Mouse (Mus musculus): Measurements from ENCODE around the gene 9530068E07Rik. TPM values are rescaled to one million over a fixed set of nuclear protein-coding genes. Genes with fewer than 3 reads are reported as not detected.

The 9530068E07Rik gene
- polyA plus RNA-seq (2015; fragmentation: Nextera tagmentation; extraction: Ambion mirVana) = 89.2 and 92.0 TPM in 2 replicates

DNA sequence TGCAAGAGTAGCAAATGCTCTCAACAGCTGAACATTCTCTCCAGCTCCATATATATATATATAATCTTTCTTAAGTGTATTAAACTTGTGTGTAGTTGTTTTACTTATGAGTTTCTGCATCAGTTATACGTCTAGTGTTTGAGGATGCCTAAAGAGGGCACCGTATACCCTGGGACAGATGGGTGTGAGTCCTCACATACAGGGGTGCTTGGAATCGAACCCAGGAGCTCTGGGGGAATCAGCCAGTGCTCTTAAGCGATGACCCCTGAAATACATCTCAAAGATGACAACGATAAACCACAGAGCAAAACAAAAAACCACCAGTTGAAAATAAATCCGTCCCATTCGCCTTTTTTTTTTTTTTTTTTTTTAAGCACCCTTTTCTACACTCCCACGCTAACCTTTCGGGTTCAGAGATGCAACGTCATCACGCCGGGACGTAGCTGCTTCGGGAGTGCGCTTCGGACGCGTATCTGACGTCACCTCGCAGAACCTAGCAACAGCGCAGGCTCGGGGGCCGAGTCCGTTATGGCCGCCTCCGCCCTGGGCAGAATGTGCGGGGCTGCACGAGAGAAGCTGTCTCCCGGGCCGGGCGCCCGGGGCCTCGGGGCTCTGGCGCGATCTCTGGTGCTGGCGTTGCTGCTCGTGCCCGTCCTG is at the start of gene 9530068E07Rik:
TSS of gene 9530068E07Rik (plus strand) at position 489 of the 657 bp plus-strand sequence.
- Histone ChIP-seq H3K36me3 (ENCODE audit: control insufficient read depth, insufficient read depth) (0 out of 2 replicates have a peak, but pooled peaks cover 4% of the 10 kb centered on the region), H3K9ac (ENCODE audit: low read depth, low read length) (peak within 1 kb of the TSS; percentile 96), H3K27me3 (replicated peaks; ENCODE audit: control insufficient read depth, insufficient read depth, low read length) (no peaks in the 10 kb centered on the region), H3K4me3 (ENCODE audit: low read depth, low read length) (peak within 1 kb of the TSS; percentile 96), H3K9me3 (ENCODE audit: control insufficient read depth) (no peaks in the 10 kb centered on the region), H3K4me1 (replicated peaks; ENCODE audit: control insufficient read depth, insufficient read depth, low read length) (no peaks in the 10 kb centered on the region), H3K27ac (ENCODE audit: low read depth, low read length) (peak within 1 kb of the TSS; percentile 91), H3K4me2 (replicated peaks; ENCODE audit: low read depth) (peak within 1 kb of the TSS; percentile 84)
- WGBS = 1% methylated on average over 38 of the region's 38 CpGs
- peak; percentile 88 for ATAC-seq
- TF ChIP-seq CTCF (IDR thresholded peaks at IDR 0.05; ENCODE audit: low read depth) = no peak

DNA sequence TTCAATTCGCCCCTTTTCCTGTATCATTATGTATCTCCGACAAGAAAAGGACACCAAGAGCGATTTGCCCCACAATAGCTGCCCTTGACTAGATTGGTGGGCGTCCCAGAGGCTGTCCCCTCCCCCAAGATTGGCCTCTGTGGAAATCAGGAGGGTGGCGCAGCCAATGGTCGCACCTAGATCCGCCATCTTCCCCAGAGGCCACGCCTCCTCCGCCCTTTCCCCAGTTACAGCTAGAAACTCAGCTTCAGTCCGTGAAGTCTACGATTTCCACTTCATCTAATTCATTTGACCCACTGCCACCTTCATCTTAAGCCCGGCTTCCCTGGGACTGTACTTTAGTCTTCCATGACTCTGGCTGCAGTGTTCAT is 49.6 kb upstream of the 9530068E07Rik start:
- peak overlapping the region; percentile 64 for H3K4me2 ChIP-seq (replicated peaks; ENCODE audit: low read depth)
- no peaks in the 10 kb centered on the region for H3K27me3 ChIP-seq (replicated peaks; ENCODE audit: control insufficient read depth, insufficient read depth, low read length)
- H3K9me3 ChIP-seq (ENCODE audit: control insufficient read depth) = no peaks in the 10 kb centered on the region
- WGBS = 3% methylated on average over 12 of the region's 12 CpGs
- no peaks in the 10 kb centered on the region for H3K36me3 ChIP-seq (ENCODE audit: control insufficient read depth, insufficient read depth)
- no peak overlapping the region for H3K9ac ChIP-seq (ENCODE audit: low read depth, low read length)
- H3K27ac ChIP-seq (ENCODE audit: low read depth, low read length) = no peak overlapping the region
- TF ChIP-seq CTCF (IDR thresholded peaks at IDR 0.05; ENCODE audit: low read depth) = no peak
- H3K4me3 ChIP-seq (ENCODE audit: low read depth, low read length) = peak overlapping the region; percentile 31
- peak; percentile 39; the same call in 1 of the 2 replicates for ATAC-seq
- no peaks in the 10 kb centered on the region for H3K4me1 ChIP-seq (replicated peaks; ENCODE audit: control insufficient read depth, insufficient read depth, low read length)

DNA sequence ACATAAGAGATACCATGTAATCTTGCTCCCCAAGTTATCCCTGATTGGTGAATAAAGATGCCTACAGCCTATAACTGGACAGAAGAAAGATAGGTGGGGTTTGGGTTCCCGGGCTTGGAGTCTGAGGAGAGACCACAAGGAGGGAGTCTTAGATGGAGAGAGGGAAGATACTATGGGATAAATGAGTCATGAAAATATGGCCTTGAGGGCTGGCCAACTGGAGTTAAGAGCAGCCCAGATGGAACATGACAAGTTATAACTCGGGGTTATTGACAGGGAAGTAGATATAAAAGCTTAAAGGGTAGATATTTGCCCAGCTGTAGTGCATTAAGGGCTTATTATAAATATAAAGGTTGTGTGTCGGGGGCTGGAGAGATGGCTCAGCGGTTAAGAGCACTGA is 48.1 kb upstream of the 9530068E07Rik start:
- no peak for ATAC-seq
- WGBS = 73% methylated on average over 4 of the region's 4 CpGs
- H3K36me3 ChIP-seq (ENCODE audit: control insufficient read depth, insufficient read depth) = no peaks in the 10 kb centered on the region

DNA sequence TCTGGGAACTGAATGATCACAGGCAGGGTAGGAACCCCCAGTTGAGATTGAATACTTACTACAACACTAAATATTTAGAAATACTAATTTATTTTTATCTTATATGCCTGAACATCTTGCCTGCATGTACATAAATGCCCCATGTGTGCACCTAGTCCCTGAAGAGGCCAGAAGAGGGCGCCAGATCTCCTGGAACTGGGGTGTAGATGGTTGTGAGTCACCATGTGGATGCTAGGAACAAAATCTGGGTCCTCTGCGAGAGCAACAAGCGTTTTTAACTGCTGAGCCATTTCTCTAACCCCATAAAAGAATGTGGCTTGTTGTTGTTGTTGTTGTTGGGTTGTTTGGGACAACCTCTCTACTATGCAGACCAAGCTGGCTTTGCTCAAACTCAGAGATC is 47.5 kb upstream of the 9530068E07Rik start:
- 76% methylated on average over 3 of the region's 3 CpGs for WGBS
- no peak for ATAC-seq
- no peak overlapping the region for H3K9ac ChIP-seq (ENCODE audit: low read depth, low read length)
- TF ChIP-seq CTCF (IDR thresholded peaks at IDR 0.05; ENCODE audit: low read depth) = peak; percentile 50
- no peaks in the 10 kb centered on the region for H3K36me3 ChIP-seq (ENCODE audit: control insufficient read depth, insufficient read depth)
- H3K4me2 ChIP-seq (replicated peaks; ENCODE audit: low read depth) = no peak overlapping the region
- no peak overlapping the region for H3K27ac ChIP-seq (ENCODE audit: low read depth, low read length)
- no peaks in the 10 kb centered on the region for H3K27me3 ChIP-seq (replicated peaks; ENCODE audit: control insufficient read depth, insufficient read depth, low read length)
- H3K4me3 ChIP-seq (ENCODE audit: low read depth, low read length) = no peak overlapping the region
- no peaks in the 10 kb centered on the region for H3K9me3 ChIP-seq (ENCODE audit: control insufficient read depth)
- H3K4me1 ChIP-seq (replicated peaks; ENCODE audit: control insufficient read depth, insufficient read depth, low read length) = no peaks in the 10 kb centered on the region

More for the DNA sequence above, 48.1 kb upstream of the 9530068E07Rik start:
- Histone ChIP-seq H3K9ac (ENCODE audit: low read depth, low read length) (no peak overlapping the region), H3K9me3 (ENCODE audit: control insufficient read depth) (no peaks in the 10 kb centered on the region), H3K4me3 (ENCODE audit: low read depth, low read length) (no peak overlapping the region), H3K27me3 (replicated peaks; ENCODE audit: control insufficient read depth, insufficient read depth, low read length) (no peaks in the 10 kb centered on the region), H3K4me2 (replicated peaks; ENCODE audit: low read depth) (no peak overlapping the region), H3K27ac (ENCODE audit: low read depth, low read length) (no peak overlapping the region), H3K4me1 (replicated peaks; ENCODE audit: control insufficient read depth, insufficient read depth, low read length) (no peaks in the 10 kb centered on the region)
- no peak for TF ChIP-seq CTCF (IDR thresholded peaks at IDR 0.05; ENCODE audit: low read depth)

DNA sequence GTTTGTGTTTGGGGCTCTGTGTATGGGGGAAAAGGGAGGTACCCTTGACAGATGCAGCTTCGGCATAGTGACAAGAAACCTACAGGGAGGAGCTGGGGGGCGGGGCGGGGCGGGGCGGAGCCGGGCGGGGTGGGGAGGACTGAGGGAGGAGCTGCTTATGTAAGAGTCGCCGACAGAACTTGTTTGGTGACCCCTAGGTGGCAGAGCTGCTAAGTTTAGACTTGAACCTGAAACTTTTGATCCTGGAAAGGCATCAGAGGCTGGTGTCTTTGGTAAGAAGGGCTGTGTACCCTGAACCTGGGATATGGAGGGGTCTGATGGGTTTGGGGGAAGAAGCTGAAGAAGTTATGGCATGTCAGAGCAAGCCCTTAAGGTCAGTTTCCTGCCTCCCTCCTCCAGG is 45.3 kb upstream of the 9530068E07Rik start:
- Histone ChIP-seq H3K27ac (ENCODE audit: low read depth, low read length) (no peak overlapping the region), H3K4me1 (replicated peaks; ENCODE audit: control insufficient read depth, insufficient read depth, low read length) (no peaks in the 10 kb centered on the region), H3K9ac (ENCODE audit: low read depth, low read length) (no peak overlapping the region), H3K36me3 (ENCODE audit: control insufficient read depth, insufficient read depth) (no peaks in the 10 kb centered on the region), H3K9me3 (ENCODE audit: control insufficient read depth) (no peaks in the 10 kb centered on the region), H3K27me3 (replicated peaks; ENCODE audit: control insufficient read depth, insufficient read depth, low read length) (no peaks in the 10 kb centered on the region), H3K4me2 (replicated peaks; ENCODE audit: low read depth) (0 out of 2 replicates have a peak overlapping the region, but pooled peaks have one; percentile 3), H3K4me3 (ENCODE audit: low read depth, low read length) (no peak overlapping the region)
- WGBS = 1% methylated on average over 9 of the region's 9 CpGs
- peak; percentile 32 for ATAC-seq
- TF ChIP-seq CTCF (IDR thresholded peaks at IDR 0.05; ENCODE audit: low read depth) = peak; percentile 61

DNA sequence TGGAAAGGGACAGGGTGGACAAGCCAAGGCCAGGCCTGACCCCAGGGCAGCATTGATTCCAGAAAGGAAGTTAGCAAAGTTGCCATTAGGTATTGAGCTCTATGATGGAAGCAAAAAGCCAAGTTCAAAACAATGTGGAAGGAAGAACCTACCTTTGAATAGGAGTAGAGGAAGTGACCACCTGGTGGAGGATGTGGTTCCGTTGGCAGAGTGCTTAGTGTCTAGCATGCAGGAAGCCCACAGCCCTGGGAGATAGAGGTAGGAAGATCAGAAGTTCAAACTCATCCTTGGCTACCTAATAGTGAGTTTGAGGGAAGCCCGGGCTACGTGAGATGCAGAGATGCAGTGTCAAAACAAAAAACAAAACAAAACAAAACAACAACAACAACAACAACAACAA is 44.0 kb upstream of the 9530068E07Rik start:
- 89% methylated on average over 3 of the region's 3 CpGs for WGBS
- Histone ChIP-seq H3K27ac (ENCODE audit: low read depth, low read length) (no peak overlapping the region), H3K9ac (ENCODE audit: low read depth, low read length) (no peak overlapping the region), H3K36me3 (ENCODE audit: control insufficient read depth, insufficient read depth) (no peaks in the 10 kb centered on the region), H3K4me2 (replicated peaks; ENCODE audit: low read depth) (no peak overlapping the region), H3K9me3 (ENCODE audit: control insufficient read depth) (no peaks in the 10 kb centered on the region), H3K27me3 (replicated peaks; ENCODE audit: control insufficient read depth, insufficient read depth, low read length) (no peaks in the 10 kb centered on the region), H3K4me1 (replicated peaks; ENCODE audit: control insufficient read depth, insufficient read depth, low read length) (no peaks in the 10 kb centered on the region), H3K4me3 (ENCODE audit: low read depth, low read length) (no peak overlapping the region)
- ATAC-seq = no peak
- no peak for TF ChIP-seq CTCF (IDR thresholded peaks at IDR 0.05; ENCODE audit: low read depth)
